Mouse (Mus musculus) MEL (cell line): ENCODE measurements at regions not wholly inside any gene's neighbourhood (a gene's known extent, or its start where the extent isn't known, plus 50 kb on each side); places are given as distances from the start of the nearest gene placed in this dataset.

ENCODE experiments used
- DNase-seq: peaks from one replicate; pipeline ENCODE4 v3.0.0; 2011; ENCODE audit warnings: low read depth, low spot score
- H3K27ac ChIP-seq: 2 replicates; pipeline ENCODE4 v1.5.1; 2012; ENCODE audit warnings: low read depth, mild to moderate bottlenecking, control low read depth, low read length, moderate library complexity; ENCODE audit not compliant: control insufficient read depth
- H3K27me3 ChIP-seq, 2 experiments: fragments of 150-350 bp in 1 of 2; sonication (generic) in 1 of 2; 2 replicates each; pipeline ENCODE4 v1.6.1; 2012; ENCODE audit warnings: low read length in 2 of 2, mild to moderate bottlenecking in 2 of 2, improper control_type of control experiment in 1 of 2, moderate library complexity in 1 of 2; ENCODE audit not compliant: insufficient read depth in 2 of 2, control insufficient read depth in 1 of 2
- H3K36me3 ChIP-seq, 2 experiments: 2 replicates each; pipeline ENCODE4 v1.6.1; 2012 to 2014; ENCODE audit warnings: low read length in 2 of 2, improper control_type of control experiment in 1 of 2, inconsistent platforms in 1 of 2, mild to moderate bottlenecking in 1 of 2; ENCODE audit not compliant: insufficient read depth in 2 of 2, control insufficient read depth in 1 of 2
- H3K4me1 ChIP-seq, 2 experiments: fragments of 150-350 bp in 1 of 2; sonication (generic) in 1 of 2; 2 replicates each; pipeline ENCODE4 v1.6.1; 2012; ENCODE audit warnings: low read length in 2 of 2, improper control_type of control experiment in 1 of 2, mild to moderate bottlenecking in 1 of 2; ENCODE audit not compliant: insufficient read depth in 2 of 2, control insufficient read depth in 1 of 2
- H3K4me3 ChIP-seq, 2 experiments: fragments of 150-350 bp in 1 of 2; sonication (generic) in 1 of 2; 2 replicates each; pipeline ENCODE4 v1.5.1; 2012; ENCODE audit warnings: low read depth in 2 of 2, low read length in 2 of 2, mild to moderate bottlenecking in 2 of 2, moderate library complexity in 2 of 2, control low read depth in 1 of 2, improper control_type of control experiment in 1 of 2; ENCODE audit not compliant: control insufficient read depth in 1 of 2, insufficient read depth in 1 of 2
- H3K79me2 ChIP-seq: 2 replicates; pipeline ENCODE4 v1.6.1; 2012; ENCODE audit warnings: mild to moderate bottlenecking, low read length, moderate library complexity; ENCODE audit not compliant: control insufficient read depth, poor library complexity, insufficient read depth
- H3K9ac ChIP-seq: 2 replicates; pipeline ENCODE4 v1.6.1; 2012; ENCODE audit warnings: low read depth, mild to moderate bottlenecking, control low read depth, low read length, moderate library complexity; ENCODE audit not compliant: control insufficient read depth, poor library complexity, severe bottlenecking
- H3K9me3 ChIP-seq: fragments of 150-350 bp; sonication (generic); replicated peaks from 2 replicates; pipeline ENCODE4 v1.6.1; 2012; ENCODE audit warnings: mild to moderate bottlenecking, low read length, improper control_type of control experiment, moderate library complexity; ENCODE audit not compliant: insufficient read depth
- BHLHE40 ChIP-seq: IDR thresholded peaks from 2 replicates; pipeline ENCODE4 v1.6.1; 2012; ENCODE audit warnings: low read depth, mild to moderate bottlenecking, inconsistent platforms, low read length, improper control_type of control experiment, borderline replicate concordance
- CHD1 ChIP-seq: IDR thresholded peaks from 2 replicates; pipeline ENCODE4 v1.6.1; 2012; ENCODE audit warnings: low read depth, mild to moderate bottlenecking, inconsistent platforms, low read length, improper control_type of control experiment
- CHD2 ChIP-seq: IDR thresholded peaks from 2 replicates; pipeline ENCODE4 v1.6.1; 2011; ENCODE audit warnings: low read length, improper control_type of control experiment
- ELF1 ChIP-seq: IDR thresholded peaks from 2 replicates; pipeline ENCODE4 v1.6.1; 2014; ENCODE audit warnings: low read depth, mild to moderate bottlenecking, inconsistent platforms, low read length, improper control_type of control experiment, moderate library complexity
- GABPA ChIP-seq: IDR thresholded peaks from 2 replicates; pipeline ENCODE4 v1.6.1; 2012; ENCODE audit warnings: low read depth, mild to moderate bottlenecking, inconsistent platforms, low read length, improper control_type of control experiment, moderate library complexity
- GATA1 ChIP-seq: IDR thresholded peaks from 2 replicates; pipeline ENCODE4 v1.6.1; 2011; ENCODE audit warnings: low read depth, low read length, improper control_type of control experiment
- HCFC1 ChIP-seq: IDR thresholded peaks from 2 replicates; pipeline ENCODE4 v1.6.1; 2012; ENCODE audit warnings: low read depth, mild to moderate bottlenecking, inconsistent platforms, low read length, improper control_type of control experiment, moderate library complexity
- JUND ChIP-seq: IDR thresholded peaks from 2 replicates; pipeline ENCODE4 v1.6.1; 2011; ENCODE audit warnings: low read depth, mild to moderate bottlenecking, improper control_type of control experiment, low read length
- MAFK ChIP-seq: IDR thresholded peaks from 2 replicates; pipeline ENCODE4 v1.6.1; 2011; ENCODE audit warnings: low read depth, mild to moderate bottlenecking, low read length, improper control_type of control experiment, borderline replicate concordance
- MAX ChIP-seq: IDR thresholded peaks from 2 replicates; pipeline ENCODE4 v1.6.1; 2011; ENCODE audit warnings: low read length, improper control_type of control experiment
- MAZ ChIP-seq: IDR thresholded peaks from 2 replicates; pipeline ENCODE4 v1.6.1; 2012; ENCODE audit warnings: low read depth, mild to moderate bottlenecking, inconsistent platforms, low read length, improper control_type of control experiment
- MXI1 ChIP-seq: IDR thresholded peaks from 2 replicates; pipeline ENCODE4 v1.6.1; 2011; ENCODE audit warnings: mild to moderate bottlenecking, low read depth, low read length, improper control_type of control experiment
- MYB ChIP-seq: IDR thresholded peaks from 2 replicates; pipeline ENCODE4 v1.6.1; 2011; ENCODE audit warnings: mild to moderate bottlenecking, low read depth, low read length, improper control_type of control experiment
- MYC ChIP-seq: IDR thresholded peaks from 2 replicates; pipeline ENCODE4 v1.6.1; 2011; ENCODE audit warnings: low read depth, mild to moderate bottlenecking, low read length, improper control_type of control experiment, moderate library complexity
- NELFE ChIP-seq: IDR thresholded peaks from 2 replicates; pipeline ENCODE4 v1.6.1; 2011; ENCODE audit warnings: low read depth, low read length, improper control_type of control experiment
- NRF1 ChIP-seq: IDR thresholded peaks from 2 replicates; pipeline ENCODE4 v1.6.1; 2014; ENCODE audit warnings: low read depth, mild to moderate bottlenecking, inconsistent platforms, low read length, improper control_type of control experiment, moderate library complexity; ENCODE audit not compliant: poor library complexity, insufficient read depth, severe bottlenecking
- POLR2A ChIP-seq, 2 experiments: IDR thresholded peaks; 2 replicates each; pipeline ENCODE4 v1.6.1; 2011 to 2012; ENCODE audit warnings: low read length in 2 of 2, mild to moderate bottlenecking in 2 of 2, control low read depth in 1 of 2, improper control_type of control experiment in 1 of 2, low read depth in 1 of 2, moderate library complexity in 1 of 2; ENCODE audit not compliant: control insufficient read depth in 1 of 2, insufficient read depth in 1 of 2, poor library complexity in 1 of 2
- POLR2AphosphoS2 ChIP-seq: IDR thresholded peaks from 2 replicates; pipeline ENCODE4 v1.6.1; 2011; ENCODE audit warnings: low read length, improper control_type of control experiment
- RCOR1 ChIP-seq: IDR thresholded peaks from 2 replicates; pipeline ENCODE4 v1.6.1; 2012; ENCODE audit warnings: low read depth, mild to moderate bottlenecking, inconsistent platforms, low read length, improper control_type of control experiment
- SIN3A ChIP-seq: IDR thresholded peaks from 2 replicates; pipeline ENCODE4 v1.6.1; 2012; ENCODE audit warnings: low read length, improper control_type of control experiment, inconsistent platforms
- SMC3 ChIP-seq: IDR thresholded peaks from 2 replicates; pipeline ENCODE4 v1.6.1; 2011; ENCODE audit warnings: low read depth, low read length, improper control_type of control experiment
- TAL1 ChIP-seq: IDR thresholded peaks from 2 replicates; pipeline ENCODE4 v1.6.1; 2012; ENCODE audit warnings: mild to moderate bottlenecking, inconsistent platforms, low read length, moderate library complexity, mixed read lengths
- USF1 ChIP-seq: IDR thresholded peaks from 2 replicates; pipeline ENCODE4 v1.6.1; 2014; ENCODE audit warnings: low read depth, mild to moderate bottlenecking, inconsistent platforms, low read length, improper control_type of control experiment, moderate library complexity
- USF2 ChIP-seq, 2 experiments: IDR thresholded peaks; 2 replicates each; pipeline ENCODE4 v1.6.1; 2011 to 2012; ENCODE audit warnings: improper control_type of control experiment in 2 of 2, low read length in 2 of 2, borderline replicate concordance in 1 of 2, inconsistent platforms in 1 of 2, low read depth in 1 of 2, mild to moderate bottlenecking in 1 of 2; ENCODE audit not compliant: insufficient read depth in 1 of 2
- ZKSCAN1 ChIP-seq: IDR thresholded peaks from 2 replicates; pipeline ENCODE4 v1.6.1; 2012; ENCODE audit warnings: low read depth, mild to moderate bottlenecking, inconsistent platforms, low read length, improper control_type of control experiment, moderate library complexity
- ZMIZ1 ChIP-seq: IDR thresholded peaks from 2 replicates; pipeline ENCODE4 v1.6.1; 2012; ENCODE audit warnings: low read depth, mild to moderate bottlenecking, inconsistent platforms, low read length, improper control_type of control experiment, moderate library complexity
- ZNF384 ChIP-seq: IDR thresholded peaks from 2 replicates; pipeline ENCODE4 v1.6.1; 2012; ENCODE audit warnings: low read depth, mild to moderate bottlenecking, inconsistent platforms, low read length, improper control_type of control experiment

DNA sequence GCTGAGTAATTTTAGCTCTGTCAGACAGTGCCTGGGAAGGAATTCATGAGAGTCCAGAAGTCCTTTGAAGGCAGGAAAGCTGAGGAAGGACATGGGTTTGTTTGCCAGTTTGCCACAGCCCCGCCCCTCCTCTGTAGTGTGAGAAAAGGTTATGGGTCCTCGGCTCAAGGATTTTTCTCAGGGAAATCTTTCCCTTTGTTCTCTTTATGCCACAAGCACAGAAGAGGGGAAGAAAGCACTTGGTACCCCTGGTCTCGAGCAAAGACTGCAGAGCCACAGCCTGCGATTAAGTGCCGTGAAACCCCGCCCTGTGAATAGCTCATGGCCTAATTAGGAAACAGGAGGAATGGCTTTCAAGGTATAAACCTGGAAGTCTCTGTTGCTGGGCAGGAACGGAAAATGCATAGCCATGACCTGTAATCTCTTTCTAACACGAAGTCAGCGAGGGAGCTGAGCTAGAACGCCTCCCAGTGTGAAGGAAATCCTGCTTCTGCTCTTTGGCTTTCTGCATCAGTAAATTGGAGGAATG is 166.1 kb upstream of the Tars start:
- Histone ChIP-seq H3K27me3 (no peaks in the 10 kb centered on the region), H3K4me3 (no peak overlapping the region), H3K36me3 (no peaks in the 10 kb centered on the region), H3K27ac (no peak overlapping the region), H3K9me3 (no peaks in the 10 kb centered on the region), H3K79me2 (no peaks in the 10 kb centered on the region), H3K4me1 (no peaks in the 10 kb centered on the region), H3K9ac (no peak overlapping the region)
- DNase-seq, result no peak
- TF ChIP-seq USF1, result no peak
- TF ChIP-seq MAX, result no peak
- no peak for TF ChIP-seq ZNF384
- no peak for TF ChIP-seq SIN3A
- no peak for TF ChIP-seq POLR2AphosphoS2
- TF ChIP-seq ZKSCAN1, result no peak
- TF ChIP-seq USF2 (IDR thresholded peaks at IDR 0.05; ENCODE audit: borderline replicate concordance in 1 of 2, insufficient read depth in 1 of 2, low read depth in 1 of 2, low read length in 2 of 2), result no peak
- TF ChIP-seq ELF1, result no peak
- TF ChIP-seq SMC3, result no peak
- no peak for TF ChIP-seq MYB
- no peak for TF ChIP-seq MXI1
- TF ChIP-seq MAZ, result no peak
- no peak for TF ChIP-seq POLR2A (IDR thresholded peaks at IDR 0.05; ENCODE audit: control insufficient read depth in 1 of 2, insufficient read depth in 1 of 2, low read depth in 1 of 2, low read length in 2 of 2, poor library complexity in 1 of 2)
- no peak for TF ChIP-seq RCOR1
- TF ChIP-seq TAL1, result no peak
- no peak for TF ChIP-seq ZMIZ1
- no peak for TF ChIP-seq GATA1
- TF ChIP-seq NRF1, result no peak
- TF ChIP-seq HCFC1, result no peak
- TF ChIP-seq BHLHE40, result no peak

DNA sequence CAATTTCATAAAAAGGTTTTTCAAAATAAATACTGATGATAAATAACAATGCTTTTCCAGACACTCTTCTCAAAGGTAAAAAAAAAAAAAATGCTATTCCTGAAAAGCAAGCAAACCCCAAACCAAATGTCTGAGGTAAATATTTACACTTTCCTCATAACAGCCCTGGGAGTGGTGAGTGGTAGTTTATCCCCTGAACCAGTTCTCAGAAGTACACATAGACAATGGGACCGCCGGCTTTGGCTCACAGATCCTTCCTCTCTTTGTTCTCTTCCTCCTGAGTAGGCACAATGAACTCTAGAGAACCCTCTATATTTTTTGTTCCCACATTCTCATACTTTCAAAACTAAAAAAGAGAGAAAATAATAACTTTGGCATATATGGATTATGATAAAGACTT is 153.1 kb upstream of the Tars start:
- no peaks in the 10 kb centered on the region for H3K79me2 ChIP-seq
- H3K36me3 ChIP-seq, result no peaks in the 10 kb centered on the region
- H3K27me3 ChIP-seq, result no peaks in the 10 kb centered on the region
- TF ChIP-seq MYC, result no peak
- TF ChIP-seq CHD1, result no peak
- TF ChIP-seq MAZ, result no peak
- TF ChIP-seq GABPA, result no peak
- TF ChIP-seq ELF1, result no peak
- TF ChIP-seq SMC3, result no peak
- TF ChIP-seq MXI1, result no peak
- TF ChIP-seq NELFE, result no peak
- no peak for TF ChIP-seq GATA1
- no peak for TF ChIP-seq MAFK
- TF ChIP-seq ZMIZ1, result no peak
- no peak for TF ChIP-seq ZKSCAN1
- TF ChIP-seq SIN3A, result no peak
- no peak for TF ChIP-seq JUND
- no peak for TF ChIP-seq CHD2
- DNase-seq, result no peak
- H3K4me1 ChIP-seq, result no peaks in the 10 kb centered on the region
- H3K9me3 ChIP-seq, result no peaks in the 10 kb centered on the region
- H3K4me3 ChIP-seq, result no peak overlapping the region
- no peak overlapping the region for H3K27ac ChIP-seq
- no peak overlapping the region for H3K9ac ChIP-seq
